Mouse (Mus musculus): ENCODE measurements around the gene Polr1c. TPM values are rescaled to one million over a fixed set of nuclear protein-coding genes. Genes with fewer than 3 reads are reported as not detected.

Polr1c gene
- polyA plus RNA-seq, 2 experiments from 2014 or later, result 110 to 117 TPM

GRCm38 (mm10) chr17:46210550-46210949 lies 37.3 kb downstream of the Polr1c start:
- no peak for ATAC-seq

DNA sequence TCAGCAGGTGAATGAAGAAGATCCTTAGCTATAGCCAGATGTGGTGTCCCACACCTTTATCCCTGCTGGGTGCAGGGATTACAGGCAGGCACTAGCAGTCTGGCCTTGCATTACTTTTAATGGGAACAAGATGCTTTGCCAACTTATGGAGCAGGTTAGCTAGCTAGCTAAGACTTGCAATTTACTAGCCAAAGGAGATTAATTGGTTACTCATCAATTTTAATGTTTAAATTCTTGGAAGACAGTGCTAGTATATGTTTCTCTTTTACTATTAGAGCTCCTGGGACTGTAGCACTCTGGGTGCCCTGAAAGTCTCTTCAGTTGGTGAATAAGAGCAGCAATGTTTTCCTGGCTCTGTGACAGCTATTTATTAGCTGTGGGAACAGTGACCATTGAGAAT lies 41.2 kb downstream of the Polr1c start:
- ATAC-seq, result no peak

GRCm38 (mm10) chr17:46203078-46203477 lies 44.8 kb downstream of the Polr1c start:
- ATAC-seq, result peak; percentile 51

DNA sequence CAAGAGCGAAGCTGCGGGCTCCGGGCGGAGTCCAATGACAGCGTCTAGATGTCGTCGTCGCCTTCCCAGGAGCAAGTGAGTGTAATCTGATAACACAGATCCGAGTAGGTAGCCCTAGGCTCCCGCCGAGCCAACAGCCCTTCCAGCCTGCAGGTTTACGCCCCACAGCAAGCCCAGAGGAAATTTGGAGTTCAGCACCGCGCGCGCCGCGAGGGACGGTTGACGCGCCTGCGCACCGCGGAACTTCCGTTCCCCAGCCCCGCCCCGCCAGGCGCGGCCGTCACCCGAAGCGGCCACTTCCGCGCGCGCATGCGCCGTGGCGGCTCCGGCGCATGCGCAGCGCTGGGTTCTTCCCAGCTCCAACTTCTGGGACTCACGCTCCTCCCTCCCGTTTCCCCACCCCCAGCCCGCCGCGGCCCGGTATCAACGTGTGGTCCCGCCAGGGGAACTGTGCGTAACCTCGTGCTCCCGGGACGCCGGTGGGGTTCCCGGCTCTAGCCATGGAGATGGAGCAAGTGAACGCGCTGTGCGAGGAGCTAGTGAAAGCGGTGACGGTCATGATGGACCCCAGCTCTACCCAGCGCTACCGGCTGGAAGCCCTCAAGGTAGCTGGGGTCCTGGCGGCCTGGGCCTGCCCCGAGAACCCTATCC lies 45.3 kb downstream of the Polr1c start, which contains the start of the genes Polh and Xpo5:
TSS of gene Polh (minus strand) at position 225 of the 651 bp plus-strand sequence.
TSS of gene Xpo5 (plus strand) at position 362 of the 651 bp plus-strand sequence.
- ATAC-seq, result peak; percentile 89

DNA sequence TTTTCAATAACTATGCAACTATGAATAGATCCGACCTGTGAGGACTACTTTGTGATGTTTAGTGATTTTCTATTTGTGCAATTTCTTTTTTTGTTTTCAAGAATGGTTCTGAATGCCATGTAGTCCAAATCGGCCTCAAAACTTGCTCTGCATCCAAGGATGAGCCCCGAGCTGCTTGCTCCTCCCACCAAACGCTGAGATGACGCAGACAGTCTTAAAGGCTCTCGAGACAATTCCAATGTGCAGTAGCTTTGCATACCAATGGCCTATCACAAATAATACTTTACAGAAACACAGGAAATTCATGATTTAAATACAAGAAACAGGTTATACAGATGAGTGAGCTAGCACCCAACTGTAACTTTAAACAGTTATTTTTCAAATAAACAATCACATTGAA lies 46.7 kb downstream of the Polr1c start:
- ATAC-seq, result no peak

Other genes starting within 250 kb of the Polr1c start
- gene Vegfa, start 215.7 kb downstream of the Polr1c start, polyA plus RNA-seq (2017; shearing (Covaris generic)), result not detected
- 100 to 1,000 TPM; 112 to 139 TPM for gene Mrps18a, start 137.1 kb downstream of the Polr1c start, polyA plus RNA-seq (2017; shearing (Covaris generic))
- 1 to 10 TPM; 2.1 to 2.7 TPM for gene Rsph9, start 103.8 kb downstream of the Polr1c start, polyA plus RNA-seq (2017; shearing (Covaris generic))
- gene Mad2l1bp, start 94.5 kb downstream of the Polr1c start, polyA plus RNA-seq (2017; shearing (Covaris generic)), result 10 to 100 TPM; 58.5 to 68.1 TPM
- 10 to 100 TPM; 56.9 to 90.1 TPM for gene Gtpbp2, start 87.0 kb downstream of the Polr1c start, polyA plus RNA-seq (2017; shearing (Covaris generic))
- gene Polh, start 45.4 kb downstream of the Polr1c start, polyA plus RNA-seq (2017; shearing (Covaris generic)), result 1 to 10 TPM; 7.1 to 8.2 TPM
- 10 to 100 TPM; 27.5 to 37.7 TPM for gene Xpo5, start 45.3 kb downstream of the Polr1c start, polyA plus RNA-seq (2017; shearing (Covaris generic))
- 10 to 100 TPM; 43.4 to 51.9 TPM for gene Yipf3, start within 50 bp of the Polr1c start, polyA plus RNA-seq (2017; shearing (Covaris generic))
- gene Lrrc73, start 5.5 kb upstream of the Polr1c start, polyA plus RNA-seq (2017; shearing (Covaris generic)), result under 1 TPM in 1 of 2 experiments, not detected in 1; 0.30 TPM
- gene Tjap1, start 35.0 kb upstream of the Polr1c start, polyA plus RNA-seq (2017; shearing (Covaris generic)), result 10 to 100 TPM; 15.0 to 18.5 TPM
- not detected for gene Dlk2, start 49.4 kb upstream of the Polr1c start, polyA plus RNA-seq (2017; shearing (Covaris generic))
- 1 to 10 TPM; 3.0 to 4.3 TPM for gene Abcc10, start 80.3 kb upstream of the Polr1c start, polyA plus RNA-seq (2017; shearing (Covaris generic))
- gene Zfp318, start 135.7 kb upstream of the Polr1c start, polyA plus RNA-seq (2017; shearing (Covaris generic)), result 1 to 10 TPM; 5.0 to 6.7 TPM
- gene Crip3, start 180.9 kb upstream of the Polr1c start, polyA plus RNA-seq (2017; shearing (Covaris generic)), result not detected
- gene Slc22a7, start 190.4 kb upstream of the Polr1c start, polyA plus RNA-seq (2017; shearing (Covaris generic)), result not detected
- under 1 TPM; 0.24 to 0.55 TPM for gene Ttbk1, start 239.6 kb upstream of the Polr1c start, polyA plus RNA-seq (2017; shearing (Covaris generic))
- 1 to 10 TPM; 6.4 to 6.9 TPM for gene Dnph1, start 248.7 kb upstream of the Polr1c start, polyA plus RNA-seq (2017; shearing (Covaris generic))

All from CD4-positive, CD25-positive, alpha-beta regulatory T cell, adult 4 months (primary cell).